Mouse (Mus musculus): ENCODE measurements around the gene Pcdh18. TPM values are rescaled to one million over a fixed set of nuclear protein-coding genes. Genes with fewer than 3 reads are reported as not detected.

Gene Pcdh18
- polyA plus RNA-seq, 1 experiment from 2014 or later: 59.1 TPM

DNA sequence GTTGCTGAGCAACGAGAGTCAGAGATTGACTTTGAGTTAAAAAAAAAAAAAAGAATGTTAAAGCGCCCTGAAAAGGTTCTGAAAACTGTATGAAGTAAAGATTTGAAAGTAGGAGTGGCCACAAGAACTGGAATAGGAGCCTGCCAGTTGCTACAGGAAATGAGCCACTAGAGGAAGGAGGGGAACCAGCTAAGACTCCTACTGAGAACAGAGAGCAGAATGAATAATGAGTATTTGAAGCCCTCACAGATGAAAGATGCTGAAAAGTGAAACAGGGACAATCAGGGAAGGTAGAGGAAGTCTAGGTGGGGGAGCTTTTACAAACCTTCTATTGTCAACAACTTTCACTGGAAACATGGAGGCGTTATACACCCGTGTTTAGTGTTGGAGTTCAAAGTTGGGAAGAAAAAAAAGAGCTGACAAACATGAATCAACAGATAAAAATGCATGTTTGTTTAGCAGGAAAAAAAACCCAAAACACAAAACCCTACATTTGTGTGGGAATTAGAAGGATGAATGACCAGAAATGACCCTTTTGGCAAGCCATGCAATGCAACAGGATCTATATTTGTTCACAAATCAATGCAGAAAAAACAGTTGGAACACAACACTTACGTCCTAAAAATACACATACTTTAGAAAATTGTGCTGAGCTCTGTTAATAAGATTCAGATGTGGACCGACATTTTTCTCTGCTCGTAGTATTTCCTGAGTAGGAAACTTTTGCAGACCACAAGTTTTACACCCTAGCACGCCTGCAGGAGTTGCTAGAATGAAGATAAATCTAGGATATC, 7.4 kb downstream of the Pcdh18 start:
- Histone ChIP-seq H3K9me3 (no peaks in the 10 kb centered on the region), H3K27me3 (no peaks in the 10 kb centered on the region), H3K36me3 (peaks cover 62% of the 10 kb centered on the region), H3K4me3 (no peak overlapping the region), H3K9ac (no peak overlapping the region), H3K4me2 (no peak overlapping the region), H3K27ac (no peak overlapping the region), H3K4me1 (peaks cover 21% of the 10 kb centered on the region; the same call in 1 of the 2 replicates)
- WGBS: 59% methylated on average over 8 of the region's 8 CpGs
- ATAC-seq (ENCODE audit: borderline replicate concordance, extremely low read depth, low FRiP score, low TSS enrichment): no peak

DNA sequence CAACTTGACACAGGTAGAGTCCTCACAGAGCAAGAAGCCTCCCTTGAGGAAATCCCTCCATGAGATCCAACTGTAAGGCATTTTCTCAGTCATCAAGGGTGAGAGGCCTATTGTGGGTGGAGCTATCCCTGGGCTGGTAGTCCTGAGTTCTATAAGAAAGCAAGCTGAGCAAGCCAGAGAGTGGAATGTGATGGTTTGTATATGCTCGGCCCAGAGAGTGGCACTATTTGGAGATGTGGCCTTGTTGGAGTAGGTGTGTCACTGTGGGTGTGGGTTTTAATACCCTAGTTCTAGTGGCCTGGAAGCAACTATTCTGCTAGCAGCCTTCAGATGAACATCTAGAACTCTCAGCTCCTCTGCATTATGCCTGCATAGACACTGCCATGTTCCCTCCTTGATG, 9.1 kb downstream of the Pcdh18 start:
- H3K27ac ChIP-seq: no peak overlapping the region
- H3K4me3 ChIP-seq: no peak overlapping the region
- ATAC-seq (ENCODE audit: borderline replicate concordance, extremely low read depth, low FRiP score, low TSS enrichment): no peak
- peaks cover 12% of the 10 kb centered on the region; the same call in 1 of the 2 replicates for H3K4me1 ChIP-seq
- no peaks in the 10 kb centered on the region for H3K27me3 ChIP-seq
- H3K4me2 ChIP-seq: no peak overlapping the region
- H3K9me3 ChIP-seq: no peaks in the 10 kb centered on the region
- peaks cover 72% of the 10 kb centered on the region for H3K36me3 ChIP-seq
- WGBS: 71% methylated on average over 1 of the region's 1 CpGs
- no peak overlapping the region for H3K9ac ChIP-seq

DNA sequence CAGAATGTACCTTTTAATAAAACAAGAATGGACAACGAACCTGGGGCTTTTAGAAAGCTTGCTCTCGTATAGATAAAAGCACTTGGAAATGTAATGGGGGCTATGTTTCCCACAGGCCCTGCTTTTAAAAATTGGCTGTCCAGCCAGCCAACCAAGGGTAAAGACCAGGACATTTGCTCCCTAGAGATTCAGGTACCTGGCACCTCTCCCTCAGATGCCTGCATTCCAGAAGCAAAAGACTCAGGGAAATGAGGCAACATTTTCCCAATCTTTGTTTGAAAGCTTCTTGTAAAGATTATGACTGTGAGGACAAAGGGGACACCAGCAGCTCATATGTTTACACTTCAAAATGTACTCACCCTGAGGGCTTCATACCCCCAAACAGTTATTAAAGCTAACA, 18.1 kb downstream of the Pcdh18 start:
- Histone ChIP-seq H3K4me2 (no peak overlapping the region), H3K36me3 (peaks cover 6% of the 10 kb centered on the region; the same call in 1 of the 2 replicates), H3K27me3 (no peaks in the 10 kb centered on the region), H3K4me1 (no peaks in the 10 kb centered on the region), H3K9me3 (no peaks in the 10 kb centered on the region), H3K27ac (no peak overlapping the region), H3K9ac (no peak overlapping the region), H3K4me3 (no peak overlapping the region)
- ATAC-seq (ENCODE audit: borderline replicate concordance, extremely low read depth, low FRiP score, low TSS enrichment): no peak
- WGBS: 58% methylated on average over 2 of the region's 2 CpGs

DNA sequence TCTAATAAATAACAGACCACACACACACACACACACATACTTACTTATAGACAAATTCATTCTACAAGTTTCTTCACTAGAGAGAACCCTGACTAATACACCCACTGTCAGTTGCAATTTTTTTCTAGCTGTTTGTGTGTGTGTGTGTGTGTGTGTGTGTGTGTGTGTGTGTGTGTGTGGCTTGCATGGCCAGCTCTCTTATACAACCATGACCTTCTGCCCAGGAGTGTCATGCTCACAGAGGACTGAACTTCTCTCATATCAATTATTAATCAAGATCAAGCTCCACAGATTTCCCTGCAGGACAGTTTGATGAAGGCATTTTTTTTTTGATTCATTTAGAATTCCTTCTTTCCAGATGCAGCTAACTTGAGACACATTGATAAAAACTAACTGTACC, 18.6 kb downstream of the Pcdh18 start:
- no peaks in the 10 kb centered on the region for H3K27me3 ChIP-seq
- ATAC-seq (ENCODE audit: borderline replicate concordance, extremely low read depth, low FRiP score, low TSS enrichment): no peak

DNA sequence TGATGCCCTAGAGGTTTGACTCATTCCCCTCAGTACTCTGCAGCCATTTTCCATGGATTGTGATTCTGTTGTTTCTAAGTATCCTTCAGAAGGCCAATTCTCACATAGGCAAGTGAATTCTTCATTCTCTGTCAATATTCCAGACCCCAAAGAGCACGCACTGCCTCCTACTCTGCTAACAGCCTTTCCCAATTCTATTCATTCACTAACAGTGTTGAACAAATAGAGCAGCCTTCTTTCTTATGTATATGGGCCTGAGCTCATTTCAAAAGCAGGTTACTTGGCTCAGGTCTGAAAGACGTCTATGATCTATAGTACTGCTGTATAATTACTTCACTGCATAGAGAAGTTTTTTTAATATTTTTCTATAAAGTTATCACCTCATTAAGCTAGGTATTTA, 50.6 kb downstream of the Pcdh18 start:
- H3K36me3 ChIP-seq: no peaks in the 10 kb centered on the region
- no peak overlapping the region for H3K27ac ChIP-seq
- ATAC-seq (ENCODE audit: borderline replicate concordance, extremely low read depth, low FRiP score, low TSS enrichment): no peak
- H3K9me3 ChIP-seq: no peaks in the 10 kb centered on the region
- no peaks in the 10 kb centered on the region for H3K4me1 ChIP-seq
- no peak overlapping the region for H3K4me2 ChIP-seq
- H3K9ac ChIP-seq: no peak overlapping the region
- H3K4me3 ChIP-seq: no peak overlapping the region
- 74% methylated on average over 2 of the region's 2 CpGs for WGBS
- H3K27me3 ChIP-seq: no peaks in the 10 kb centered on the region

More for the DNA sequence above, 18.6 kb downstream of the Pcdh18 start:
- Histone ChIP-seq H3K9me3 (no peaks in the 10 kb centered on the region), H3K4me1 (no peaks in the 10 kb centered on the region), H3K27ac (no peak overlapping the region), H3K4me2 (no peak overlapping the region), H3K9ac (no peak overlapping the region), H3K36me3 (peaks cover 2% of the 10 kb centered on the region; the same call in 1 of the 2 replicates), H3K4me3 (no peak overlapping the region)

DNA sequence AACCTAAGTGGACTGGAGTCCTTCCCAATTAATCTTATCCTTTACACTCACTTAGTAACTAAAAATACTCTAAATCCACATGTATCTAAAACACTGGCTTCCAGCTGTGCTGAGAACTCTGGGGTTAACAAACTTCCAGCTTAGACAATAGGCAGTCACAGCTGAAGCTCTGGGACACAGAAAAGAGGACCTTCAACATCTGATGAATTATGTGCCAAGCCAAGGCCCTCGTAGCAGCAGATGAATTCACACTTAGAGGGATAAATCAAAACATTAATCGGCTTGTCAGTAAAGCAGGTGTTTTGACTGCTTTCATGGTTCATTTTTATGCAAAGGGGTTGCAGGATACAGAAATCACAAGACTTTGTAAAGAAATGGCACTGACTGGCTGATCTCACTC, 57.2 kb downstream of the Pcdh18 start:
- no peak for ATAC-seq (ENCODE audit: borderline replicate concordance, extremely low read depth, low FRiP score, low TSS enrichment)
- WGBS: 32% methylated on average over 2 of the region's 2 CpGs

More for the DNA sequence above, 57.2 kb downstream of the Pcdh18 start:
- H3K4me2 ChIP-seq: no peak overlapping the region
- H3K36me3 ChIP-seq: no peaks in the 10 kb centered on the region
- H3K9me3 ChIP-seq: no peaks in the 10 kb centered on the region
- no peak overlapping the region for H3K9ac ChIP-seq
- H3K4me3 ChIP-seq: no peak overlapping the region
- no peak overlapping the region for H3K27ac ChIP-seq
- H3K4me1 ChIP-seq: no peaks in the 10 kb centered on the region
- H3K27me3 ChIP-seq: no peaks in the 10 kb centered on the region

Data from lung, embryonic 15.5 days (tissue).